Mouse (Mus musculus) embryonic facial prominence, embryonic 10.5 days (tissue): Measurements from ENCODE around the gene Serpinb1c. TPM values are rescaled to one million over a fixed set of nuclear protein-coding genes. Genes with fewer than 3 reads are reported as not detected.
"Not testable (repeated sequence)": the region's sequence is repeated elsewhere in the genome, so short reads cannot be mapped to it uniquely, and the experiment has no call there.

Source experiments
- DNase-seq: peaks from one replicate; pipeline ENCODE4 v3.0.0-alpha.2; 2017; ENCODE audit warnings: low spot score
- H3K27ac ChIP-seq: fragments of 300-500 bp; sonication (generic); replicated peaks from 2 replicates; pipeline ENCODE4 v1.5.1; 2016; ENCODE audit warnings: mild to moderate bottlenecking
- H3K27me3 ChIP-seq: fragments of 300-500 bp; sonication (generic); replicated peaks from 2 replicates; pipeline ENCODE4 v1.6.1; 2016; ENCODE audit warnings: low read depth, mild to moderate bottlenecking; ENCODE audit not compliant: poor library complexity, severe bottlenecking
- H3K36me3 ChIP-seq: fragments of 300-500 bp; sonication (generic); replicated peaks from 2 replicates; pipeline ENCODE4 v1.6.1; 2016; ENCODE audit warnings: mild to moderate bottlenecking, moderate library complexity
- H3K4me1 ChIP-seq: fragments of 300-500 bp; sonication (generic); 2 replicates; pipeline ENCODE4 v1.6.1; 2016
- H3K4me3 ChIP-seq: fragments of 300-500 bp; sonication (generic); 2 replicates; pipeline ENCODE4 v1.5.1; 2016; ENCODE audit warnings: mild to moderate bottlenecking, moderate library complexity
- H3K9me3 ChIP-seq: fragments of 300-500 bp; sonication (generic); 2 replicates; pipeline ENCODE4 v1.6.1; 2016; ENCODE audit warnings: mild to moderate bottlenecking
- WGBS: fragments of 180-500 bp; shearing (Covaris S2); methylation state at CpG from one replicate; pipeline ENCODE4 v1.1.7; 2016; 5-methylcytosine and 5-hydroxymethylcytosine counted together
- polyA plus RNA-seq: library from polyadenylated mRNA; unstranded; fragments of >200 nt; fragmentation: Nextera tagmentation; extraction: Ambion mirVana; gene quantifications from 2 replicates; pipeline ENCODE4 v1.2.1, GENCODE M21; 2016

The Serpinb1c gene
- polyA plus RNA-seq, result not detected in 2 replicates

DNA sequence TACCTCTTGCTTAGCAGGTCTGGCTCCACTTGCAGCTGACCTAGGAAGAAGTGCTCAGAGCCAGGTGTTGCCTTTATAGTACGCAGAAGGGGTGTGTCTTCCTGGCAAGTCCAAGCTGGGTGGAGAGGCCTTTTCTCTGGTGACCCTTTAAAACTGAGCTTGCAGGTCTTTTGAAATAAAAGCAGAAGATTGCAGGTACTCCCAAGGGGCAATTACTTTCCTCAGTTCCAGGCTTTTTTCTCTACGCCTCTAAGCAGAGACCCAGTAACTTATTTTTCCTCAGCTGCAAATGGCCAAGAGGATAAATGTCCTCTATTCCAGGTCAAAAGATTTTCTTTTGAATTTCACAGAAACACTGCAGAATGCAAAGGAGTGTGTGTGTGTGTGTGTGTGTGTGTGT, at the start of gene Serpinb1c:
TSS of gene Serpinb1c (minus strand) at position 101 of the 400 bp plus-strand sequence.
- Histone ChIP-seq H3K36me3 (no peaks in the 10 kb centered on the region), H3K4me3 (no peak within 1 kb of the TSS), H3K27ac (no peak within 1 kb of the TSS), H3K4me1 (no peaks in the 10 kb centered on the region), H3K9me3 (no peaks in the 10 kb centered on the region), H3K27me3 (no peaks in the 10 kb centered on the region)
- DNase-seq, result no peak
- WGBS, result 85% methylated on average over 2 of the region's 2 CpGs

DNA sequence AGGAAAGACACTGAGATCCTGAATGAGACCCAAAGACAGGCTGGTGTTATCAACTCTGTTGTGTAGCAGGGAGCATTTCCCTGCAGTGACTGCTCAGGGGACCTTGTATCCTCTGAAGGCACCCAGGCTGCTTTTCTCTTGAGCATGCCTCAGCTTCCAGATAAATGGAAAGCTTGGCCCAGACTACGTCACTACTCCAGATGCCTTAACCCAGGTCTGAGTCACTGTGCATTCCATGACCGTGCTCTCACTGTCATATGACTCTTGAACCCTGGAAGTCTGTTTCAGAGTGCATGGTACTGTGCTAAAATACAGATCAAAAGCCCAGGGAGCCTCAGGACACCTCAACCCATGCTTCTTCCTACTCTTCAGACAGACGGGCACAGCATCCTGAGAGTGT, 41.2 kb upstream of the Serpinb1c start:
- H3K27me3 ChIP-seq, H3K36me3 ChIP-seq, H3K27ac ChIP-seq, DNase-seq, H3K4me3 ChIP-seq, H3K9me3 ChIP-seq, H3K4me1 ChIP-seq: not testable (repeated sequence)
- 84% methylated on average over 3 of the region's 3 CpGs for WGBS

GRCm38 (mm10) chr13:32938275-32938674, 40.3 kb upstream of the Serpinb1c start:
- not testable (repeated sequence) for DNase-seq, H3K27ac ChIP-seq, H3K27me3 ChIP-seq, H3K4me3 ChIP-seq, H3K4me1 ChIP-seq, H3K9me3 ChIP-seq, H3K36me3 ChIP-seq
- WGBS, result 85% methylated on average over 4 of the region's 4 CpGs

DNA sequence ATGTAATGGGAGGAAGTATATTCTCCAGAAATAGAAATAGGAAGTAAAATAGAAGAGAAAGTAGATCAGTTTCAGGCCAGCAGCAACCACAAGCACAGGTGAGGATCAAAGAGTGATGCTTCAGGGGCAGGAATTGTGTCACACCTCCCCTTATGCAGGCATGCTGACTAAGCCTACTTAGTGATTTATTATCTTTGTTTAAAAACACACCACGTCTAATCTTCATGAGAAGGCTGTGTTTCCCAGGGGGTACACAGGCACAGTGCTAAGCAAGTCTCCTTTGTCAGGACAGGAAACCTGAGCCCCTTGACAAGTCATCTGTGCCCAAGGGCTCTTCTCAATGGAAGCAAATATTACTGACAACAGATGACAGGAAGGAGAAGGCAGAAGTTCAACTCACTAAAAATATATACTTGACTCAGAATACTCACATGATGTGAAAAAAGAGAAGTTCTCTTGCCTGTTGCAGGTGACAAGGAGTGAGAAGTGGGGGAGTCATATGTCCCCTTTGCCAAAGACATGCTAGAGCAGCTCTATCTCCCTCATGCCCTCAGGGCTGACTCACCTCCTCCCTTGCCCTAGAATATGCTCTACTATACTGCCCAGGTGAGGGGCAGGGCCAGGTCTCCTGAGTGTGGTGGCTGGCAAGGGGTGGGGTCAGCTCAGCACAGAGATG, 36.8 kb upstream of the Serpinb1c start:
- 37% methylated on average over 1 of the region's 1 CpGs for WGBS
- H3K27me3 ChIP-seq, result no peaks in the 10 kb centered on the region
- no peaks in the 10 kb centered on the region for H3K36me3 ChIP-seq
- no peak overlapping the region for H3K27ac ChIP-seq
- no peaks in the 10 kb centered on the region for H3K9me3 ChIP-seq
- H3K4me3 ChIP-seq, result no peak overlapping the region
- no peak for DNase-seq
- no peaks in the 10 kb centered on the region for H3K4me1 ChIP-seq

- 79% methylated on average over 2 of the region's 2 CpGs for WGBS
- Histone ChIP-seq H3K36me3 (no peaks in the 10 kb centered on the region), H3K9me3 (no peaks in the 10 kb centered on the region), H3K27me3 (no peaks in the 10 kb centered on the region), H3K4me3 (no peak overlapping the region), H3K27ac (no peak overlapping the region), H3K4me1 (no peaks in the 10 kb centered on the region)
- DNase-seq, result no peak
These were observed 31.2 kb upstream of the Serpinb1c start for GRCm38 (mm10) chr13:32929107-32929750.

- no peak overlapping the region for H3K27ac ChIP-seq
- H3K36me3 ChIP-seq, result no peaks in the 10 kb centered on the region
- H3K4me3 ChIP-seq, result no peak overlapping the region
- 85% methylated on average over 1 of the region's 1 CpGs for WGBS
- DNase-seq, result no peak
- no peaks in the 10 kb centered on the region for H3K4me1 ChIP-seq
- no peaks in the 10 kb centered on the region for H3K9me3 ChIP-seq
- H3K27me3 ChIP-seq, result no peaks in the 10 kb centered on the region
These were observed 29.2 kb upstream of the Serpinb1c start for GRCm38 (mm10) chr13:32927241-32927640.

DNA sequence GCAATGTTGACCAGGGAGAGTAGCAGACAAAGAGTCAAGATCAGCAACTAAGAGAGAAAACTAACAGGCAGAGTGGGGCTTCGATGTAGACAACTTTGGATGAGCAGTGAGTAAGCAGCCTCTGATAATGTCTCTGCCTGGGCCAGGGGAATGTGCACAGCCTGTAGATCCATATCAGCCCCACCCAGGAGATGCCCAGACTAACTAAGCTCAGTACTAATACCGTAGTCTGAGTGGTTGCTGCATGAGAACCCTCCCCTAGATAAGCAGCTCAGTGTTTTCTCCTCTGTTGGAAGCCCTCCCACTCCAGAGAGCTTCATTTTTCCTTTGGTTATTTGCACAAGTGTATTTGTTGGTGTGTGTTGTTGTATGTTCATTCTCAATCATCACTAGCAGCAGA, 28.6 kb upstream of the Serpinb1c start:
- Histone ChIP-seq H3K27ac (no peak overlapping the region), H3K4me1 (no peaks in the 10 kb centered on the region), H3K4me3 (no peak overlapping the region), H3K9me3 (no peaks in the 10 kb centered on the region), H3K27me3 (no peaks in the 10 kb centered on the region), H3K36me3 (no peaks in the 10 kb centered on the region)
- 80% methylated on average over 2 of the region's 2 CpGs for WGBS
- DNase-seq, result no peak

- H3K9me3 ChIP-seq, result no peaks in the 10 kb centered on the region
- no peaks in the 10 kb centered on the region for H3K4me1 ChIP-seq
- no peak overlapping the region for H3K27ac ChIP-seq
- WGBS, result 65% methylated on average over 7 of the region's 7 CpGs
- H3K27me3 ChIP-seq, result no peaks in the 10 kb centered on the region
- DNase-seq, result no peak
- H3K36me3 ChIP-seq, result no peaks in the 10 kb centered on the region
- no peak overlapping the region for H3K4me3 ChIP-seq
These were observed 26.8 kb upstream of the Serpinb1c start for GRCm38 (mm10) chr13:32924578-32925360.

DNA sequence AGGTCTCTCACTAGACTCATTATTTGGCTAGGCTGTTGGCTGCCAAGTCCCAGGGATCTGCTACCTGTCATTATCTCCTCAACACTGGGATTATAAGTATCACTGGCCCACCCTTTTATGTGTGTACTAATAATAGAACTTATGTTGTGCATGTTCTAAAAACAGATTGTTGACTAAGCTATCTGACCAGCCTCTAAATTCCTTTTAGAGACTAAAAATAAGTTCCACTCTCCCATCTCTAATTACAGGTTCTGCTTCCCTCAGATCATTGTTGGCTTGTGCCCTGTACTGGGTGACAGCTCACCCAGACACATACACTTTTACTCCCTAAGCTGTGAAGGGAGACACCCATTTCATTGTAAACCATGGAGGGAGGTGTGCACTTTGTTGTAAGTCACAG, 24.6 kb upstream of the Serpinb1c start:
- no peak overlapping the region for H3K4me3 ChIP-seq
- H3K27ac ChIP-seq, result no peak overlapping the region
- no peaks in the 10 kb centered on the region for H3K9me3 ChIP-seq
- H3K36me3 ChIP-seq, result no peaks in the 10 kb centered on the region
- H3K4me1 ChIP-seq, result no peaks in the 10 kb centered on the region
- no peaks in the 10 kb centered on the region for H3K27me3 ChIP-seq
- DNase-seq, result no peak

DNA sequence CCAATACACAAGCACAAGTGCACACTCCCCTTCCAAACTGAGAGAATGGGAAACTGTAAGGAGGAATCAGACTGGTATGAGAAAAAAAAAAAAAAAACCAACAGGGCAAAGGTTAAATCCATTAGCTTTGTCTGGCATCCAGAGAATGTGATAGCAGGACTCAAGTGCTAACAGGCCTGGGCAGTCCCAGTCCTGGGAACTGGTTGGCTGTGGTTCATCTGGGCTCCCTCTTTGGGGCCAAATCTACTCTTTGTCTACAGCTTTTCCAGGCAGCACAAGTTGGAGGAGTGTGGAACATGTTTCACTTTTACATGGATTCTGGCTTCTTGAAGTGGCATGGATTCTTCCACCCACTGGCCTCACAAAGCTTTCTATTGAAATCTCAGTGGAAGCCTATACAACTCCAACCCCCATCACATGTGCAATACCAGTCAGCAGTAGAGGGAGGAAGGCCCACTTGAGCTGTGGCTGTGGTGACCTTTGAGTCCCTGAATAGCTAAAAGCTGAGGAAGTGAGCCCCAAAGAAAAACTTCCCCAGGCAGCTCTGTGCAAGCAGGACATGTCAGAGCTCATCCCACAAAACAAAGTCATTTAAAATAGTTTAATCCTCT, 14.9 kb upstream of the Serpinb1c start:
- Histone ChIP-seq H3K4me3 (no peak overlapping the region), H3K27ac (peak overlapping the region; percentile 45), H3K9me3 (no peaks in the 10 kb centered on the region), H3K4me1 (peaks cover 14% of the 10 kb centered on the region), H3K27me3 (no peaks in the 10 kb centered on the region), H3K36me3 (no peaks in the 10 kb centered on the region)
- DNase-seq, result peak; percentile 45

DNA sequence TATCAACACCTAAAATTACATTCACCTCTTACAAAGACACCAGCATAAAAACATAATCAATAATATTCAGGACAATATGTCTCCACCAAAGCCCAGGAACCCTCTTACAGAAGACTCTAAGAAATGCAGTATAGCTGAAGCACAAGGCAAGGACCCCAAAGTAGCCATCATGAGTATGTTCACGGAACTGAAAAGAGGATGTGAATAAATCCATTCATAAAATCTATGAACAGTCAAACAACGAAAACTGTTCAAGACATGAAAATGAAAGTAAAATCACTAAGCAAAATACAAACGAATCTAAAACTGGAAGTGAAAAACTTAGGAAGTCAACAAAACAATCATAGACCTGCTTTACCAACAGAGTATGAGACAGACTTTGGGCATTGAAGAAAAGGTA, 10.2 kb upstream of the Serpinb1c start:
- Histone ChIP-seq H3K4me3 (no peak overlapping the region), H3K27ac (no peak overlapping the region), H3K9me3 (no peaks in the 10 kb centered on the region), H3K4me1 (peaks cover 10% of the 10 kb centered on the region), H3K27me3 (no peaks in the 10 kb centered on the region), H3K36me3 (no peaks in the 10 kb centered on the region)
- DNase-seq, result no peak
- 85% methylated on average over 3 of the region's 3 CpGs for WGBS

DNA sequence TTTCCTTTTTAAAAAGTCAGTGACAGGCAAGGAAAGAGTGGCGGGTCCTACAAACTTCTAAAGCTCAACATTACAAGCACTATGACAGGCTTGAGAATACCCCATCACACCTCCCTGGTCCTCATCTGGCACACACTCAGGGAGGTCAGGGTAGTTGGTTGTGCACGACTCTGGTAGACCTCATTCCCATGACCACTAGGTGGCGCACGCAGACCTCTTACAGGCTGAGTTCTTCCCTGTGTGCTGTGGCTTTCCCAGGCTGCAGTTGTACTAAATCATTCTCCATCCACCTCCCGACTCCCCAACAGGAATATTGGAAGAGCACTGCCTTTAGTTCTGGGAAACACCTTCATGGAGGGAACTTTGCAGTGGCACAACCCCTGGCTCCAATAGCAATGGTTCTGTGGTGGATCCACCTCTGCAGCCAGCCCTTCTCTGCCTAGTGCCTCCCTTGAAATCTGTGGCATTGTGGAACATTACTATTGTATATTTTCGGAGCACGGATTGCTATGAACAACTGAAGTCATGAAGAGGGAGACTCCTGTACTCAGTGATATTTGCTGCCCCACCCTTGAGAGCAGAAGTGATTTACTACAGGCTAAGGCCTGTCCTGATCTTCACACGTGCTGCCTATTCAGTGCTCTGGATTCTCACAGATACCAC, 5.3 kb upstream of the Serpinb1c start:
- Histone ChIP-seq H3K4me1 (no peaks in the 10 kb centered on the region), H3K9me3 (no peaks in the 10 kb centered on the region), H3K4me3 (no peak overlapping the region), H3K27me3 (no peaks in the 10 kb centered on the region), H3K27ac (no peak overlapping the region), H3K36me3 (no peaks in the 10 kb centered on the region)
- WGBS, result 34% methylated on average over 8 of the region's 8 CpGs
- DNase-seq, result peak; percentile 91
